Mouse (Mus musculus): ENCODE data around the gene Rbm47. TPM values are rescaled to one million over a fixed set of nuclear protein-coding genes. Genes with fewer than 3 reads are reported as not detected.

Rbm47 gene
- total RNA-seq, 2 experiments from 2014 or later, result 2.7 to 2.8 TPM

GRCm38 (mm10) chr5:66135161-66135852 is 37.6 kb downstream of the Rbm47 start:
- intact Hi-C loops (cut with DNase I), result no loop called here
- no peak for DNase-seq

GRCm38 (mm10) chr5:66134578-66134977 is 38.3 kb downstream of the Rbm47 start:
- no peak for DNase-seq
- intact Hi-C loops (cut with DNase I), result no loop called here

GRCm38 (mm10) chr5:66128948-66129347 is 44.0 kb downstream of the Rbm47 start:
- DNase-seq, result no peak
- intact Hi-C loops (cut with DNase I), result no loop called here

GRCm38 (mm10) chr5:66125418-66125817 is 47.5 kb downstream of the Rbm47 start:
- no peak for DNase-seq
- intact Hi-C loops (cut with DNase I), result no loop called here

- DNase-seq, result no peak
- intact Hi-C loops (cut with DNase I), result no loop called here
These were observed 48.0 kb downstream of the Rbm47 start for GRCm38 (mm10) chr5:66124931-66125330.

- no peak for DNase-seq
- intact Hi-C loops (cut with DNase I), result no loop called here
These were observed 48.9 kb downstream of the Rbm47 start for GRCm38 (mm10) chr5:66124089-66124400.

GRCm38 (mm10) chr5:66123295-66124088 is 49.4 kb downstream of the Rbm47 start:
- intact Hi-C loops (cut with DNase I), result no loop called here
- no peak for DNase-seq

GRCm38 (mm10) chr5:66121255-66121654 is 51.7 kb downstream of the Rbm47 start:
- intact Hi-C loops (cut with DNase I), result no loop called here
- DNase-seq, result no peak

GRCm38 (mm10) chr5:66114751-66115150 is 58.2 kb downstream of the Rbm47 start:
- intact Hi-C loops (cut with DNase I), result no loop called here

GRCm38 (mm10) chr5:66114208-66114607 is 58.7 kb downstream of the Rbm47 start:
- intact Hi-C loops (cut with DNase I), result no loop called here
- no peak for DNase-seq

More at GRCm38 (mm10) chr5:66114751-66115150, 58.2 kb downstream of the Rbm47 start:
- DNase-seq, result no peak

- DNase-seq, result peak; percentile 39 to 41
- intact Hi-C loops (cut with DNase I), result no loop called here
These were observed 60.9 kb downstream of the Rbm47 start for GRCm38 (mm10) chr5:66112059-66112458.

GRCm38 (mm10) chr5:66106372-66106771 is 66.5 kb downstream of the Rbm47 start:
- intact Hi-C loops (cut with DNase I), result no loop called here
- no peak for DNase-seq

GRCm38 (mm10) chr5:66105946-66106345 is 67.0 kb downstream of the Rbm47 start:
- intact Hi-C loops (cut with DNase I), result no loop called here
- no peak for DNase-seq

- intact Hi-C loops (cut with DNase I), result no loop called here
- DNase-seq, result no peak
These were observed 67.6 kb downstream of the Rbm47 start for GRCm38 (mm10) chr5:66105366-66105765.

- DNase-seq, result no peak
- intact Hi-C loops (cut with DNase I), result no loop called here
These were observed 69.5 kb downstream of the Rbm47 start for GRCm38 (mm10) chr5:66103386-66103785.

- no peak for DNase-seq
- intact Hi-C loops (cut with DNase I), result no loop called here
These were observed 70.1 kb downstream of the Rbm47 start for GRCm38 (mm10) chr5:66102821-66103220.

- DNase-seq, result no peak
- intact Hi-C loops (cut with DNase I), result no loop called here
These were observed 71.3 kb downstream of the Rbm47 start for GRCm38 (mm10) chr5:66101577-66101976.

GRCm38 (mm10) chr5:66100322-66100721 is 72.6 kb downstream of the Rbm47 start:
- intact Hi-C loops (cut with DNase I), result no loop called here
- no peak for DNase-seq

- DNase-seq, result no peak
- intact Hi-C loops (cut with DNase I), result no loop called here
These were observed 74.6 kb downstream of the Rbm47 start for GRCm38 (mm10) chr5:66098094-66098871.

- intact Hi-C loops (cut with DNase I), result no loop called here
- DNase-seq, result no peak
These were observed 76.8 kb downstream of the Rbm47 start for GRCm38 (mm10) chr5:66096081-66096480.

GRCm38 (mm10) chr5:66095166-66095565 is 77.8 kb downstream of the Rbm47 start:
- intact Hi-C loops (cut with DNase I), result no loop called here
- no peak for DNase-seq

Data from heart, postnatal 14 days (tissue).